Comparison of ENCODE assay signal across 23 mouse cellular contexts in the genomic region with DNA sequence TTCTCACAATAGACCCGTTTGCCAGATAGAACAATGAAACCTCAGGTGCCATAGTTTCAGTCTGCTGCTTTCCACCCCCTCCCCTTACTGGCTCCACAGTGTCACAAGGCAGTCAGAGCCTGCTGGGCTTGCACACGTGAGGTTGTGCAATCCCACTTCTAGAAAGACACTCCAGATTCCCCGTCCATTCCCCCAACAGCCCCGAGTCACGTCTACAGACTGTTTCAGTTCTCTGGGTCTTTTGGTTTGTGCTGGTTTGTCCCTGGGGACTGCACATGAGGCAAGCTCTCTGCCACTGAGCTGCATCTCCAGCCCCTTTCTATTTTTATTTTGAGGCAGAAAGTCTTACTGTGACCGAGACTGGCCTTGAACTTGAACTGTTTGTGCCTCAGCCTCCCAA.
DNase-seq lines count a peak whose midpoint lies in the region; ATAC-seq and TF ChIP-seq lines count a peak whose summit lies in the region.
"Had no signal": no experiment of that assay in that cellular context is flagged by ENCODE, and none has a peak within 500 bp of the region (broad histone marks: within the 10 kb centered on the region; RNA-seq: fewer than 3 reads in every experiment).

No protein-coding gene starts in this region.

- no peak overlapping the region for H3K9ac ChIP-seq in CH12.LX (ENCODE audit: insufficient read depth, low read depth)
- no peak overlapping the region for H3K9ac ChIP-seq in intestine, postnatal 0 days (ENCODE audit: low read depth, low read length)
- H3K9ac ChIP-seq: forebrain, embryonic 13.5 days; hindbrain, embryonic 12.5 days; hindbrain, embryonic 15.5 days had no signal

- 0 out of 2 replicates have a peak overlapping the region, but pooled peaks have one; percentile 45 for H3K27ac ChIP-seq in spleen, adult 2 months (ENCODE audit: insufficient read depth, low read length)
- H3K27ac ChIP-seq in CH12.LX (ENCODE audit: insufficient read depth, low read depth), result peak overlapping the region; percentile 44; the same call in 1 of the 2 replicates
- H3K27ac ChIP-seq in intestine, postnatal 0 days (ENCODE audit: low read depth, low read length), result no peak overlapping the region
- H3K27ac ChIP-seq: forebrain, embryonic 10.5 days; forebrain, embryonic 13.5 days; heart, adult 2 months; heart, embryonic 10.5 days; hindbrain, embryonic 12.5 days; hindbrain, embryonic 15.5 days had no signal

- TF ChIP-seq EP300 in CH12.LX (IDR thresholded peaks at IDR 0.05; ENCODE audit: low read length), result peak; percentile 75

- TF ChIP-seq CTCF in spleen, adult 2 months (IDR thresholded peaks at IDR 0.05; ENCODE audit: extremely low read depth, insufficient read depth, insufficient read length, insufficient replicate concordance), result no peak
- no peak for TF ChIP-seq CTCF in CH12.LX (conservative IDR thresholded peaks at IDR 0.05 in 1 of 2, IDR thresholded peaks at IDR 0.05 in 1 of 2; ENCODE audit: low read depth in 2 of 2, low read length in 2 of 2)
- TF ChIP-seq CTCF in intestine, postnatal 0 days (IDR thresholded peaks at IDR 0.05; ENCODE audit: low read depth), result no peak

- 42% methylated on average over 6 of the region's 6 CpGs for WGBS in spleen, adult 2 months
- 78% methylated on average over 6 of the region's 6 CpGs for WGBS in intestine, postnatal 0 days

- H3K4me2 ChIP-seq in CH12.LX (ENCODE audit: insufficient read depth, low read depth, poor library complexity, severe bottlenecking), result peak overlapping the region; percentile 31
- H3K4me2 ChIP-seq in intestine, postnatal 0 days (replicated peaks; ENCODE audit: low read depth), result no peak overlapping the region
- H3K4me2 ChIP-seq: forebrain, embryonic 13.5 days; hindbrain, embryonic 12.5 days; hindbrain, embryonic 15.5 days had no signal

- peaks cover 5% of the 10 kb centered on the region; the same call in 1 of the 2 replicates for H3K4me1 ChIP-seq in spleen, adult 2 months (ENCODE audit: control insufficient read depth, insufficient read depth, insufficient read length)
- peaks cover 23 to 58% of the 10 kb centered on the region in 2 experiments for H3K4me1 ChIP-seq in CH12.LX (ENCODE audit: control insufficient read depth in 1 of 2, insufficient read depth in 2 of 2)
- no peaks in the 10 kb centered on the region for H3K4me1 ChIP-seq in intestine, postnatal 0 days (replicated peaks; ENCODE audit: control insufficient read depth, insufficient read depth, low read length)
- H3K4me1 ChIP-seq: forebrain, embryonic 10.5 days had no signal

- H3K79me2 ChIP-seq in CH12.LX (replicated peaks; ENCODE audit: control insufficient read depth, extremely low read depth, insufficient read depth, poor library complexity, severe bottlenecking), result no peaks in the 10 kb centered on the region

- in situ Hi-C loops in CH12.LX (cut with MboI; ENCODE audit: low pct_ligation_motif_present, low pct_unique_long_range_greater_than_20kb, low sequenced_read_pairs), result no loop called here

- peak; percentile 18 to 21 for DNase-seq in spleen, adult 2 months (ENCODE audit: low read depth in 1 of 2, low spot score in 2 of 2)
- DNase-seq in spleen, adult 12 weeks (ENCODE audit: low spot score), result no peak
- peak; percentile 83 for DNase-seq in A20 (ENCODE audit: low read depth, low spot score)
- DNase-seq in CH12.LX (ENCODE audit: extremely low read depth), result peak; percentile 86
- DNase-seq in adrenal gland, adult (ENCODE audit: inconsistent age in 2 of 2, low spot score in 1 of 2), result no peak
- no peak for DNase-seq in layer of hippocampus, adult 8-10 months (ENCODE audit: low spot score in 2 of 2)
- DNase-seq: adrenal gland, adult 8-10 months; adrenal gland, postnatal 25 days; cerebellum, adult 18-20 months; cerebellum, adult 9-10 months; cerebellum, postnatal 14 days; gastrocnemius, postnatal 14 days; heart, adult 2 months had no signal

- H3K4me3 ChIP-seq in spleen, adult 2 months (ENCODE audit: extremely low read depth, insufficient read depth, insufficient read length), result no peak overlapping the region
- H3K4me3 ChIP-seq in CH12.LX (replicated peaks in 1 of 3; ENCODE audit: low read depth in 2 of 3, low read length in 2 of 3, poor library complexity in 1 of 3), result peak overlapping the region in 1 of 3 experiments; percentile 2
- no peak overlapping the region for H3K4me3 ChIP-seq in intestine, postnatal 0 days (ENCODE audit: low read depth, low read length)
- H3K4me3 ChIP-seq: forebrain, embryonic 10.5 days; forebrain, embryonic 13.5 days; heart, adult 2 months; heart, embryonic 10.5 days; hindbrain, embryonic 12.5 days; hindbrain, embryonic 15.5 days had no signal

- TF ChIP-seq POLR2A in spleen, adult 2 months (IDR thresholded peaks at IDR 0.05; ENCODE audit: low read depth, low read length), result no peak
- TF ChIP-seq POLR2A in CH12.LX (IDR thresholded peaks at IDR 0.05; ENCODE audit: low read depth, low read length), result 0 out of 2 replicates have a peak, but pooled peaks have one; percentile 19

- no peak for TF ChIP-seq RAD21 in CH12.LX (IDR thresholded peaks at IDR 0.05; ENCODE audit: low read depth, low read length)

- ATAC-seq in megakaryocyte progenitor cell, adult 5-6 weeks (replicated peaks; ENCODE audit: poor library complexity), result peak; percentile 71
- ATAC-seq in intestine, postnatal 0 days, result no peak
- ATAC-seq: activated CD4-positive, CD25-positive, alpha-beta regulatory T cell, adult 4 months; CD4-positive, CD25-positive, alpha-beta regulatory T cell, adult 4 months; forebrain, embryonic 13.5 days; forebrain, embryonic 16.5 days had no signal

- H3K27me3 ChIP-seq in spleen, adult 2 months (ENCODE audit: control insufficient read depth, insufficient read depth, low read length), result no peaks in the 10 kb centered on the region
- H3K27me3 ChIP-seq in CH12.LX (replicated peaks), result no peaks in the 10 kb centered on the region
- H3K27me3 ChIP-seq in intestine, postnatal 0 days (replicated peaks; ENCODE audit: control insufficient read depth, insufficient read depth, low read length), result no peaks in the 10 kb centered on the region
- H3K27me3 ChIP-seq: forebrain, embryonic 13.5 days; hindbrain, embryonic 12.5 days; hindbrain, embryonic 15.5 days had no signal

- H3K9me3 ChIP-seq in CH12.LX (replicated peaks; ENCODE audit: low read length), result no peaks in the 10 kb centered on the region
- H3K9me3 ChIP-seq in intestine, postnatal 0 days (ENCODE audit: control insufficient read depth), result no peaks in the 10 kb centered on the region
- H3K9me3 ChIP-seq: forebrain, embryonic 10.5 days; forebrain, embryonic 13.5 days; heart, embryonic 10.5 days; hindbrain, embryonic 12.5 days; hindbrain, embryonic 15.5 days had no signal

- dilution Hi-C loops in CH12.LX (cut with MboI; ENCODE audit: extremely low pct_ligation_motif_present, extremely low pct_unique_long_range_greater_than_20kb, low sequenced_read_pairs), result no loop called here

- H3K36me3 ChIP-seq in spleen, adult 2 months (ENCODE audit: control insufficient read depth, insufficient read depth, low read length), result no peaks in the 10 kb centered on the region
- peaks cover 0 to 14% of the 10 kb centered on the region in 2 experiments for H3K36me3 ChIP-seq in CH12.LX (replicated peaks in 1 of 2; ENCODE audit: control insufficient read depth in 1 of 2, insufficient read depth in 1 of 2, low read length in 1 of 2)
- peaks cover 9% of the 10 kb centered on the region; the same call in 1 of the 2 replicates for H3K36me3 ChIP-seq in intestine, postnatal 0 days (ENCODE audit: control insufficient read depth, insufficient read depth)

TF ChIP-seq in CH12.LX, 34 proteins besides CTCF, POLR2A, EP300 and RAD21:
- TF ChIP-seq MAX (IDR thresholded peaks at IDR 0.05; ENCODE audit: low read length), result peak; percentile 67
- peak; percentile 29; the same call in 1 of the 2 replicates for TF ChIP-seq NRF1 (IDR thresholded peaks at IDR 0.05; ENCODE audit: low read depth, low read length)
- peak; percentile 91 for TF ChIP-seq IRF4 (IDR thresholded peaks at IDR 0.05; ENCODE audit: low read depth, low read length)
- TF ChIP-seq E2F4 (IDR thresholded peaks at IDR 0.05; ENCODE audit: insufficient replicate concordance, low read depth, low read length), result no peak
- TF ChIP-seq USF2 (conservative IDR thresholded peaks at IDR 0.05; ENCODE audit: low read depth, low read length), result no peak
- TF ChIP-seq MXI1 (IDR thresholded peaks at IDR 0.05; ENCODE audit: low read depth, low read length), result peak; percentile 57; the same call in 1 of the 2 replicates
- 0 out of 2 replicates have a peak, but pooled peaks have one; percentile 55 for TF ChIP-seq KAT2A (IDR thresholded peaks at IDR 0.05; ENCODE audit: insufficient replicate concordance, low read length)
- peak; percentile 96 for TF ChIP-seq ETS1 (conservative IDR thresholded peaks at IDR 0.05; ENCODE audit: low read depth, low read length)
- no peak for TF ChIP-seq JUND (conservative IDR thresholded peaks at IDR 0.05; ENCODE audit: low read depth, low read length)
- TF ChIP-seq ELF1 (IDR thresholded peaks at IDR 0.05; ENCODE audit: low read depth, low read length), result peak; percentile 42; the same call in 1 of the 2 replicates
- peak; percentile 87; the same call in 1 of the 2 replicates for TF ChIP-seq MAZ (IDR thresholded peaks at IDR 0.05; ENCODE audit: low read depth, low read length)
- TF ChIP-seq CHD1 (IDR thresholded peaks at IDR 0.05; ENCODE audit: low read depth, low read length), result peak; percentile 80; the same call in 1 of the 2 replicates
- TF ChIP-seq ZKSCAN1 (IDR thresholded peaks at IDR 0.05; ENCODE audit: borderline replicate concordance, low read depth, low read length), result no peak
- 0 out of 2 replicates have a peak, but pooled peaks have one; percentile 47 for TF ChIP-seq MYC (IDR thresholded peaks at IDR 0.05; ENCODE audit: low read depth, low read length)
- no peak for TF ChIP-seq NELFE (IDR thresholded peaks at IDR 0.05; ENCODE audit: low read depth, low read length)
- TF ChIP-seq RCOR1 (conservative IDR thresholded peaks at IDR 0.05; ENCODE audit: low read depth, low read length), result peak; percentile 87; the same call in 1 of the 2 replicates
- no peak for TF ChIP-seq USF1 (IDR thresholded peaks at IDR 0.05; ENCODE audit: low read depth, low read length)
- TF ChIP-seq SIN3A (IDR thresholded peaks at IDR 0.05; ENCODE audit: low read length), result peak; percentile 45; the same call in 1 of the 2 replicates
- peak; percentile 81; the same call in 1 of the 2 replicates for TF ChIP-seq TCF12 (IDR thresholded peaks at IDR 0.05; ENCODE audit: low read depth, low read length)
- peak; percentile 100 for TF ChIP-seq BHLHE40 (IDR thresholded peaks at IDR 0.05; ENCODE audit: low read depth, low read length)
- TF ChIP-seq ZMIZ1 (IDR thresholded peaks at IDR 0.05; ENCODE audit: low read depth, low read length), result 0 out of 2 replicates have a peak, but pooled peaks have one; percentile 20
- TF ChIP-seq MEF2A (IDR thresholded peaks at IDR 0.05; ENCODE audit: borderline replicate concordance, low read depth, low read length), result peak; percentile 97

Comparison
In these comparisons a context has a peak if more than half of its experiments do, and no peak if none do; other contexts are left out.
1. DNase-seq: peak in spleen, adult 2 months (2 of 2), A20 (single experiment) and CH12.LX (single experiment); none in spleen, adult 12 weeks (single experiment), adrenal gland, adult (0 of 2) and layer of hippocampus, adult 8-10 months (0 of 2).